Mouse (Mus musculus) embryonic facial prominence, embryonic 13.5 days (tissue): ENCODE data around the gene Snx29. TPM values are rescaled to one million over a fixed set of nuclear protein-coding genes. Genes with fewer than 3 reads are reported as not detected.
"Not testable (repeated sequence)": the region's sequence is repeated elsewhere in the genome, so short reads cannot be mapped to it uniquely, and the experiment has no call there.

Experiments
- ATAC-seq: fragments of 200-750 bp; cut with Nextera tagmentation; 2 replicates; pipeline ENCODE4 v1.8.0; 2017; ENCODE audit warnings: low read depth; ENCODE audit not compliant: insufficient number of reproducible peaks, insufficient read depth, low FRiP score, low TSS enrichment
- H3K27ac ChIP-seq: fragments of 300-500 bp; sonication (generic); 2 replicates; pipeline ENCODE4 v1.5.1; 2015; ENCODE audit warnings: moderate library complexity, mild to moderate bottlenecking, inconsistent platforms
- H3K27me3 ChIP-seq: fragments of 300-500 bp; sonication (generic); 2 replicates; pipeline ENCODE4 v1.6.1; 2015; ENCODE audit warnings: mild to moderate bottlenecking, inconsistent platforms
- H3K36me3 ChIP-seq: fragments of 300-500 bp; sonication (generic); 2 replicates; pipeline ENCODE4 v1.6.1; 2015; ENCODE audit warnings: mild to moderate bottlenecking, inconsistent platforms
- H3K4me1 ChIP-seq: fragments of 300-500 bp; sonication (generic); 2 replicates; pipeline ENCODE4 v1.6.1; 2015; ENCODE audit warnings: inconsistent platforms
- H3K4me2 ChIP-seq: fragments of 300-500 bp; sonication (generic); 2 replicates; pipeline ENCODE4 v1.6.1; 2015; ENCODE audit warnings: moderate library complexity, mild to moderate bottlenecking, inconsistent platforms
- H3K4me3 ChIP-seq: fragments of 300-500 bp; sonication (generic); 2 replicates; pipeline ENCODE4 v1.5.1; 2015; ENCODE audit warnings: mild to moderate bottlenecking, inconsistent platforms
- H3K9ac ChIP-seq: fragments of 300-500 bp; sonication (generic); 2 replicates; pipeline ENCODE4 v1.6.1; 2015; ENCODE audit warnings: mild to moderate bottlenecking, inconsistent platforms
- H3K9me3 ChIP-seq: fragments of 300-500 bp; sonication (generic); 2 replicates; pipeline ENCODE4 v1.6.1; 2016; ENCODE audit warnings: inconsistent platforms
- WGBS: fragments of 180-500 bp; shearing (Covaris S2); methylation state at CpG from one replicate; pipeline ENCODE4 v1.1.7; 2015; ENCODE audit warnings: mixed read lengths; 5-methylcytosine and 5-hydroxymethylcytosine counted together
- polyA plus RNA-seq: library from polyadenylated mRNA; unstranded; fragments of >200 nt; fragmentation: Nextera tagmentation; extraction: Ambion mirVana; gene quantifications from 2 replicates; pipeline ENCODE4 v1.2.1, GENCODE M21; 2015

Snx29 gene
- polyA plus RNA-seq, 1 experiment from 2014 or later: 18.1 TPM

DNA sequence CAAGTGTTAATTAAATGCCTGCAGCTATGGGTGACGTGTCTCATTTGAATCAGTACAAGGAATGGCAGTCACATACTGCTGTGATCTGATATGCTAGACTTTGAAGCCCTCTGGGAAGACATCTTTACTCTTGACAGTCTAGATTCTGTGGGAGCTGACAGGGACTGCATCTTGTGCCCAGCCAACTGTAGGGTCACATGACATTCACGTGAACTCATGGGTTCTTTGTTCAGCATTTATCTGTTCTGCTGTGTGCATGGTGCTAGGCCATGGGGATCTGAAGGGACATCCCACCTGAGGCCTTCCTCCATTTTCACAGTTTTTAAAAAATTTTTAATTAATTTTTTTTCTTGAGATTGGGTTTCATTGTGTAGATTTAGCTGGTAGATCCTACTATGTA is 91.9 kb downstream of the Snx29 start:
- no peak overlapping the region for H3K27ac ChIP-seq
- H3K9me3 ChIP-seq: no peaks in the 10 kb centered on the region
- 80% methylated on average over 2 of the region's 2 CpGs for WGBS
- no peak overlapping the region for H3K9ac ChIP-seq
- no peak for ATAC-seq
- H3K4me2 ChIP-seq: no peak overlapping the region
- H3K36me3 ChIP-seq: peaks cover 15% of the 10 kb centered on the region
- no peaks in the 10 kb centered on the region for H3K4me1 ChIP-seq
- no peaks in the 10 kb centered on the region for H3K27me3 ChIP-seq
- H3K4me3 ChIP-seq: no peak overlapping the region

DNA sequence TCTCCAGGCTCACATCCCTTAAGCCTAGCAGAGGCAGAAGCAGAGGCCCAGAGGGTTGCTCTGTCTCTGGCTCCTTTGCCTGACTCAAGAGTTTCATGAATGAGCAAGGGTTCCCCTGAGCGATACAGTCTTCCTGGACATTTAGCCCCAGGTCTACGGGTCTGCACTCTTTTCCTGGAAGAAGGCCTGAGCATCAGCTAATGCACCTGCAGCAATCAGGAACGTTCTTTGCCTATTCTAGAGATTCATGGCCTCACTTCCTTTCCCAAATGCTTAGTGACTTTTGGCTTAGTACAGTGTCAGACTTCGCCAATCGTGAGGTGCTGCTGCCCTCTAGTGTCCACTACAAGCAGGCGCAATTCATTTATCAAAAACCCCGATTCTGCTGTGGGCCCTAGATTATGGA is 95.5 kb downstream of the Snx29 start:
- Histone ChIP-seq H3K9me3 (no peaks in the 10 kb centered on the region), H3K4me2 (no peak overlapping the region), H3K9ac (no peak overlapping the region), H3K4me1 (no peaks in the 10 kb centered on the region), H3K27ac (no peak overlapping the region), H3K36me3 (peaks cover 28% of the 10 kb centered on the region), H3K27me3 (no peaks in the 10 kb centered on the region), H3K4me3 (no peak overlapping the region)
- no peak for ATAC-seq
- 15% methylated on average over 7 of the region's 7 CpGs for WGBS

DNA sequence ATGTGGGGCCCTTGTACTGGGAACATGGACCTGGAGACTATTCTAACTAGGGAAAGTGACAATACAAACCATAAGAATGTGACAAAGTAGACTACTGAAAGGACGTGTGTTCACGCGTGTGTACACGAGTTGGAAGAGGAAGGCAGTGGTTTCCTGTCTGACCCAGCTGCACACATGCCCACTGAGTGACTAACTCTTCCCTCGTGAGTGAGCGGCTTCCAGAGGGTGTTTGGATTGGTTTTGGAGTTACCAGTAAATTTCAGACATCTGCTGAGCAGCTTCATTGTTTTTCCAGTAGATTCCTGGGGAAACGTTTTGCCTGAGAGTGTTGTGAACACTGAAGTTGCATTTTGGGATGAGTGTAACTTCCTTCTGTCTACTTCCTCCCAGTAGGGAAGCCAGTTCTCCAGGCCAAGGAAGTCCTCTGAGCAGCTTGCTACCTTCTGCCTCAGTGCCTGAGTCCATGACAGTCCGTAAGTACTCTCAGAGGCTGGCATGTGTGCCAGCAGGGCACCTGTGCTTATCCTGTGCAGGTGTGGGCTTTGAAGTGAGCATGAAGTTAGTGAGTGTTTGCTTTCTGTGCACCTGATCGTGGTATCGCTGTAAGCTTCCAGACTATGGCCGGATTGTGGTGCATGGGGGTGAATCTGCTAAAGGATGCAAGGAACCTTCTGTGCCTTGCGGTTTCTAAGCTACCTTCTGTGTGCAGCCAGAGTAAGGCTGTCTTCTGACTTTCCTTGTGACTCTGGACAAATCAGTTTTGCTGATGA is 97.8 kb downstream of the Snx29 start:
- 80% methylated on average over 12 of the region's 12 CpGs for WGBS
- H3K4me1 ChIP-seq: no peaks in the 10 kb centered on the region
- no peak for ATAC-seq

DNA sequence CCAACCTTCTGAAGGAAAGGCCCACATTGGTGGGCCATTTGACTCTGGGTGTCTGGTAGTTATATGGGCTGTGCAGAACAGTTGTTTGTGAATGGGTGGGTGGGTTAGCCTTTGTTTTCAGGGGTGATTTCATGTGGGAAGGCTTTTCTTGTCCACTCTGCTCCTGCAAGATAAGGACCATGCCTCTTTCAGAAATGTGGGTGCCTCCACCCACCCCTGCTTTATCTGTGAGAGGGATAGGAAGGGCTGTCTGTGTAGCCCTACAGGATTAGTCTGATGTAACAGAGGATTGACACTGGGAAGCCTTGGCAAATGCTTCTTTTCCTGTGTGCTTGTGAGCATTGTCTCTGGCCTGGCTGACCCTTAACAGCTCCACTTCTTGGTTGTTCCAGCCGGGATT is 99.5 kb downstream of the Snx29 start:
- no peak overlapping the region for H3K9ac ChIP-seq
- ATAC-seq: no peak
- no peak overlapping the region for H3K4me2 ChIP-seq
- H3K36me3 ChIP-seq: peaks cover 19% of the 10 kb centered on the region; the same call in 1 of the 2 replicates
- H3K4me3 ChIP-seq: no peak overlapping the region
- H3K4me1 ChIP-seq: 0 out of 2 replicates have a peak, but pooled peaks cover 4% of the 10 kb centered on the region
- no peak overlapping the region for H3K27ac ChIP-seq
- no peaks in the 10 kb centered on the region for H3K27me3 ChIP-seq
- WGBS: 100% methylated on average over 1 of the region's 1 CpGs
- no peaks in the 10 kb centered on the region for H3K9me3 ChIP-seq

More for the DNA sequence above, 97.8 kb downstream of the Snx29 start:
- Histone ChIP-seq H3K9me3 (no peaks in the 10 kb centered on the region), H3K27ac (no peak overlapping the region), H3K4me3 (no peak overlapping the region), H3K9ac (no peak overlapping the region), H3K27me3 (no peaks in the 10 kb centered on the region), H3K36me3 (peaks cover 19% of the 10 kb centered on the region; the same call in 1 of the 2 replicates), H3K4me2 (no peak overlapping the region)

DNA sequence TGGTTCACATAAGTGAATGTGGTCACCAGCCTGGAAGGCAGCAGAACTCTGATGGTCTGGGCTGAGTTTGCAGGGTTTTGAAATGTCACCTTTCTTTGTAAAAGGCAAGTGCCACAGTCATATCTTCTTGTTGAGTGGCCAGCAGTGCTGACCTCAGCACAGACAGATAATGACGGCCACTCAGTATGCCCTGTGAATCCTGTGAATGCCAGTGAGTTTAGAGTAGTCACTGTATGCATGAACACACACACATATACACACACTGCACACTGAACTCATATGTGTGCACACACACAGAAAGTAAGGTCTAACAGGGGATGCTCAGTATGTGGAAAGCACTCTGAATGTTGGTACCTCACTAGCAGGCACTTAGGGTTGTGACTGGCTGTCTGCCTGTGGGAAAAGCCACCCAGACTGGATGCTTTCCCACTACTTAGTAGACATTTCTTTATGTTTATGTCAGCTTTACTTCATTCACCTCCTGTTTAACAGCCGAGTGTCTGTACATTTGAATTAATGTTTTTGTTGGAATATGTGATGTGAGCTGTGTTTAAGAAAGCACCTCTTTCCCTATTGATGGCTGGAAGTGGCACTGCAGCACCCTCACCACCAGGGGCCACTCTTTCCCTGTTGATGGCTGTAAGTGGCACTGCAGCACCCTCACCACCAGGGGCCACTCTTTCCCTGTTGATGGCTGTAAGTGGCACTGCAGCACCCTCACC is 100.3 kb downstream of the Snx29 start:
- 0 out of 2 replicates have a peak, but pooled peaks cover 4% of the 10 kb centered on the region for H3K4me1 ChIP-seq
- H3K36me3 ChIP-seq: peaks cover 19% of the 10 kb centered on the region; the same call in 1 of the 2 replicates
- H3K9ac ChIP-seq: no peak overlapping the region
- H3K4me2 ChIP-seq: no peak overlapping the region
- H3K9me3 ChIP-seq: no peaks in the 10 kb centered on the region
- H3K4me3 ChIP-seq: no peak overlapping the region
- H3K27ac ChIP-seq: no peak overlapping the region
- WGBS: 95% methylated on average over 2 of the region's 2 CpGs
- no peak for ATAC-seq
- H3K27me3 ChIP-seq: no peaks in the 10 kb centered on the region

DNA sequence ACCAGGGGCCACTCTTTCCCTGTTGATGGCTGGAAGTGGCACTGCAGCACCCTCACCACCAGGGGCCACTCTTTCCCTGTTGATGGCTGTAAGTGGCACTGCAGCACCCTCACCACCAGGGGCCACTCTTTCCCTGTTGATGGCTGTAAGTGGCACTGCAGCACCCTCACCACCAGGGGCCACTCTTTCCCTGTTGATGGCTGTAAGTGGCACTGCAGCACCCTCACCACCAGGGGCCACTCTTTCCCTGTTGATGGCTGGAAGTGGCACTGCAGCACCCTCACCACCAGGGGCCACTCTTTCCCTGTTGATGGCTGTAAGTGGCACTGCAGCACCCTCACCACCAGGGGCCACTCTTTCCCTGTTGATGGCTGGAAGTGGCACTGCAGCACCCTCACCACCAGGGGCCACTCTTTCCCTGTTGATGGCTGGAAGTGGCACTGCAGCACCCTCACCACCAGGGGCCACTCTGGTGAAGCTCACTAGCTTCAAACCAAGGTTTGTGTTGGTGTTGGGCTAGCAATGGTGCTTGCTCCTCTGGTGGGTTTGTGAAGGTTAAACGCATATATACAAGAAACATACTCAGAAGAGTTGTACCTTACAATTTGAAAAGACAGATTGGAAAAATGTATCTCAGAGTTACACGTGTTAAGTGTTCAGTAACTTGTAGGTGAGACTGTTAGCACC is 101.0 kb downstream of the Snx29 start:
- peaks cover 19% of the 10 kb centered on the region; the same call in 1 of the 2 replicates for H3K36me3 ChIP-seq
- H3K27ac ChIP-seq, H3K4me1 ChIP-seq, ATAC-seq, H3K4me2 ChIP-seq, H3K4me3 ChIP-seq, H3K9ac ChIP-seq, H3K27me3 ChIP-seq, H3K9me3 ChIP-seq: not testable (repeated sequence)
- WGBS: 93% methylated on average over 2 of the region's 2 CpGs

DNA sequence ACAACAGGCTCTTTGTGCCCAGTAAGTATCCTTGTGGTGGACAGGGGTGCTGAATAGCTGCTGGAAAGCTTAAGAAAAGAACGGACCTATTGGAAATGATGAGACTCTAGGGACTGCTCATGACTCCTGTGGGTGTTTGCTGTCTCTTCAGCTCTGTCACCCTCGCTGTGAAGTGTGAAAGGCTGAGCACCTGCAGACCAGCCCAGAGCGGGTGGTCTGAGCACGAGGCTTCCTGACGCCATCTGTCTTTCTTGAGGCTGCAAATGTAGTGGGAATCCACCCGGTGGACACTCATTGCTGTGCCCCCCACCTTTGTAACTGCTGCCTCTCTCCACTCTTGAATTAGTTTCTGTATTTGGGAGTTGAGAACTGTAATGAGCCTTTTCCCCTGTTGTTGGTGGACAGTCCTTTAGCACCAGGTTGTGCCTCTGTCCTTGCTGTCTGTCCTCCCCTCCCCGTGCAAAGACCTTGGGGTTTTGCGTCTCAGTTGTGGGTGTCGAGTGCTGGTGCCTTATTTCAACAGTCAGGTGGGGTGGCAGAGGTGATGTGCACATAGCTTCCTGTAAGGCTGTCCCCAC is 101.9 kb downstream of the Snx29 start:
- peaks cover 19% of the 10 kb centered on the region; the same call in 1 of the 2 replicates for H3K36me3 ChIP-seq
- H3K4me1 ChIP-seq: 0 out of 2 replicates have a peak, but pooled peaks cover 4% of the 10 kb centered on the region
- H3K9me3 ChIP-seq: no peaks in the 10 kb centered on the region
- H3K27ac ChIP-seq: no peak overlapping the region
- H3K4me2 ChIP-seq: no peak overlapping the region
- H3K4me3 ChIP-seq: no peak overlapping the region
- ATAC-seq: no peak
- H3K27me3 ChIP-seq: no peaks in the 10 kb centered on the region
- WGBS: 90% methylated on average over 9 of the region's 9 CpGs
- H3K9ac ChIP-seq: no peak overlapping the region

DNA sequence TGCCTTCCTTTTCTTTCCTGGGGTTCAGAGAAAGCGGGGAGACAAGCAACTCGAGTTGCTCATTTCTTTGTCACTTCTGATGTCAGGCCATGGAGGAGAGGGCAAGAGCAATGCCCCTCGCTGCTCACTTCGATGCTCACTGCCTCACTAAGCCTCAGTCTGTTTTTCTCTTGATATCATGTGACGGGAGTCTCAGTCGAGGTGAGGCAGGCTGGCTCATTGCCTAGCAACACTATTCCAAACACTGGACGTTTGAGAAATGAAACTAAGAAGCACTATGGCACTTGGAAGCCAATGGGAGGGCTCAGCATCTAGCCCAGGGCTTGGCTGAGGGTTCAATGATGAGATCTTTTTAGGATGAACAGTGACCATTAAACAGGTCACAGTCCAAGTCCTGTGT is 102.6 kb downstream of the Snx29 start:
- 59% methylated on average over 7 of the region's 7 CpGs for WGBS
- Histone ChIP-seq H3K4me1 (0 out of 2 replicates have a peak, but pooled peaks cover 4% of the 10 kb centered on the region), H3K4me2 (no peak overlapping the region), H3K27me3 (no peaks in the 10 kb centered on the region), H3K36me3 (peaks cover 19% of the 10 kb centered on the region; the same call in 1 of the 2 replicates), H3K9ac (no peak overlapping the region), H3K27ac (no peak overlapping the region), H3K4me3 (no peak overlapping the region), H3K9me3 (no peaks in the 10 kb centered on the region)
- no peak for ATAC-seq

DNA sequence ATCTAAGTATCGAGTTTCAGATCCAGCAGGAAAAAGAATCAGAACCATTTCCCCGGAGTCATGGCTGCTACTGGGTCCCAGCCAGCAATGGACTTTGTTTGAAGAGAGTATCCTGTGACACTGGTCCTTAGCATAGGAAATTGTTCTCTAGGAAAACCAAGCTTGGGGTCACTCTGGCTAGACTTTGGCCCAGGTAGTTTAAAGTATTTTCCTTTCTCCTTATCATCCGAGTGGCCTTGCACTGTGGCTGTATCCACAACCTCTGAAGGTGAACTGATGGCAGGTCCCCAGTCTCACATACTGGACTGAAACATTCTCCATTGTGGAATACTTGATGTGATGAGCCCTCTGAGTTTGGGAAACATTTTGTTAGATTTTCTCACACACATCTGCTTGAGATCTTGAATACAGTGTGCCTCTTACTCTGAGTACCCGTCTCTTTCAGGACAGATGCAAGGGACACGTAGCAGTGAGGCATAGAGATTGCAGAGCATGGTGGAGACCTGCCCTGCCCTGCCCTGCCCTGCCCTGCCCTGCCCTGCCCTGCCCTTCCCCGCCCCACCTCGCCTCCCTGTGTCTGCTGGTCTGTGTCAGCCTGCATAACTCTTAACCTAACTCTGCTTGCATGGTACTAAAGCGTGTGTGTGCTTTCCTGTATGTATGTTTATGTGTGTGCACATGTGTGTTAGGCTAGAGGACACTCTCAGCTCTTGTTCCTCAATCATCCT is 104.3 kb downstream of the Snx29 start:
- ATAC-seq: no peak
- 63% methylated on average over 8 of the region's 8 CpGs for WGBS
- Histone ChIP-seq H3K4me3 (no peak overlapping the region), H3K27ac (no peak overlapping the region), H3K4me2 (no peak overlapping the region), H3K36me3 (peaks cover 11% of the 10 kb centered on the region; the same call in 1 of the 2 replicates), H3K27me3 (no peaks in the 10 kb centered on the region), H3K9me3 (no peaks in the 10 kb centered on the region), H3K9ac (no peak overlapping the region), H3K4me1 (0 out of 2 replicates have a peak, but pooled peaks cover 4% of the 10 kb centered on the region)

DNA sequence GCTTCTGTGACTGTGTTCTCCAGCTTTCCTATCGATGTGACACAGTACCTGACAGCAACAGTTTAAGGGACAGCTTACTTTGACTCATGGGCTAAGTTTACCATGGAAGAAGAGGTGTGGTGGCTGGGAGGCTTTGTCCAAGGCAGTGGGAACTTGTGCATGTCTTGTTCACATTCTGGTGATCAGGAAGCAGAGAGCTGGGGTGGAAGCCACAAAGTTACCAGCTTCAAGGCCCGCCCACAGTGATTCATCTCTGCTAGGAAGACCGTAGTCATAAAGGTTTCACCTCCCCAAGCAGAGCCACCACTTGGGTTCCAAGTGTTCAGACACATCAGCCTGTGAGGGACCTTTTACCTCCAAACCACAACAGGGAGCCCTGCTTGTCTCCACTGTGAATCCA is 107.1 kb downstream of the Snx29 start:
- Histone ChIP-seq H3K4me1 (0 out of 2 replicates have a peak, but pooled peaks cover 4% of the 10 kb centered on the region), H3K4me3 (no peak overlapping the region), H3K27me3 (no peaks in the 10 kb centered on the region), H3K9me3 (no peaks in the 10 kb centered on the region), H3K4me2 (no peak overlapping the region), H3K27ac (no peak overlapping the region), H3K36me3 (no peaks in the 10 kb centered on the region), H3K9ac (no peak overlapping the region)
- 92% methylated on average over 3 of the region's 3 CpGs for WGBS
- ATAC-seq: no peak

DNA sequence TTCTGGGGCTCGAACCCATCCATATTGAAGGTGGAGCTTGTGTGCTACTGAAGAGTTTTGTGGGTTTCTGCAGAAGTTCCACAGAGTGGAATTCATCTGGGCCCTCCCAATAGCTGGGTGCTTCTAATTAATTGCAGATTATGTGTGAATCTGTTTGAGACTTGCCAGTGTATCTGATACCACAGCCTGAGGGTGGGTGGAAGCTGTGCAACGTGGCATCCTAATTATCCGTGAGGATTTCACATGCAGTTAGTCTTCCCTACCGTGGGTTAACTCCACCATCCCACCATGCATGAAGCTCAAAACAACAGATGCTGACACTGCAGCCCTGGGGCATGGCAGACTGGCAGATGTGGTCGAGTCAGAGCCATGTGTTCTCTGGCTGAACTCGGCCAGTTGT is 107.8 kb downstream of the Snx29 start:
- H3K27ac ChIP-seq: no peak overlapping the region
- H3K4me2 ChIP-seq: no peak overlapping the region
- no peak for ATAC-seq
- H3K36me3 ChIP-seq: no peaks in the 10 kb centered on the region
- no peaks in the 10 kb centered on the region for H3K27me3 ChIP-seq
- no peaks in the 10 kb centered on the region for H3K9me3 ChIP-seq
- H3K4me1 ChIP-seq: 0 out of 2 replicates have a peak, but pooled peaks cover 4% of the 10 kb centered on the region
- WGBS: 54% methylated on average over 6 of the region's 6 CpGs
- no peak overlapping the region for H3K4me3 ChIP-seq
- no peak overlapping the region for H3K9ac ChIP-seq
